Mouse (Mus musculus) midbrain, postnatal 0 days (tissue): ENCODE measurements around the gene Hist1h2ak. TPM values are rescaled to one million over a fixed set of nuclear protein-coding genes. Genes with fewer than 3 reads are reported as not detected.
"Not testable (repeated sequence)": the region's sequence is repeated elsewhere in the genome, so short reads cannot be mapped to it uniquely, and the experiment has no call there.

Source experiments
- ATAC-seq: fragments of 200-750 bp; cut with Nextera tagmentation; 2 replicates; pipeline ENCODE4 v1.8.0; 2017; ENCODE audit warnings: moderate number of reproducible peaks, mild to moderate bottlenecking, moderate TSS enrichment, moderate library complexity; ENCODE audit not compliant: low FRiP score
- DNase-seq: peaks from one replicate; pipeline ENCODE4 v3.0.0-alpha.2; 2015; ENCODE audit warnings: low spot score
- H3K27ac ChIP-seq: fragments of 300-500 bp; sonication (generic); 2 replicates; pipeline ENCODE4 v1.5.1; 2014; ENCODE audit warnings: low read depth, mild to moderate bottlenecking, low read length, mixed read lengths
- H3K27me3 ChIP-seq: fragments of 300-500 bp; sonication (generic); 2 replicates; pipeline ENCODE4 v1.6.1; 2014; ENCODE audit warnings: low read length, control low read depth, mixed read lengths; ENCODE audit not compliant: insufficient read depth
- H3K36me3 ChIP-seq: fragments of 300-500 bp; sonication (generic); 2 replicates; pipeline ENCODE4 v1.6.1; 2014; ENCODE audit warnings: low read length, control low read depth, mixed read lengths; ENCODE audit not compliant: insufficient read depth
- H3K4me1 ChIP-seq: fragments of 300-500 bp; sonication (generic); 2 replicates; pipeline ENCODE4 v1.6.1; 2014; ENCODE audit warnings: mild to moderate bottlenecking, control low read depth, antibody characterized with exemption, low read length, mixed read lengths; ENCODE audit not compliant: insufficient read depth
- H3K4me2 ChIP-seq: fragments of 300-500 bp; sonication (generic); 2 replicates; pipeline ENCODE4 v1.6.1; 2014; ENCODE audit warnings: low read depth, mild to moderate bottlenecking, low read length, mixed read lengths; ENCODE audit not compliant: poor library complexity, severe bottlenecking
- H3K4me3 ChIP-seq: fragments of 300-500 bp; sonication (generic); 2 replicates; pipeline ENCODE4 v1.5.1; 2014; ENCODE audit warnings: low read depth, mild to moderate bottlenecking, low read length, moderate library complexity
- H3K9ac ChIP-seq: fragments of 300-500 bp; sonication (generic); replicated peaks from 2 replicates; pipeline ENCODE4 v1.6.1; 2014; ENCODE audit warnings: mild to moderate bottlenecking, low read length, moderate library complexity, mixed read lengths; ENCODE audit not compliant: poor library complexity, severe bottlenecking
- H3K9me3 ChIP-seq: fragments of 300-500 bp; sonication (generic); 2 replicates; pipeline ENCODE4 v1.6.1; 2016; ENCODE audit warnings: low read length, control low read depth
- CTCF ChIP-seq: IDR thresholded peaks from 2 replicates; pipeline ENCODE4 v1.5.1; 2016; ENCODE audit warnings: antibody characterized with exemption, mild to moderate bottlenecking
- WGBS: fragments of 180-500 bp; shearing (Covaris S2); extraction: QIAGEN DNeasy Blood & Tissue Kit; methylation state at CpG from one replicate; pipeline ENCODE4 v1.1.7; 2014; 5-methylcytosine and 5-hydroxymethylcytosine counted together
- polyA plus RNA-seq: library from polyadenylated mRNA; unstranded; fragments of >200 nt; fragmentation: Nextera tagmentation; extraction: Ambion mirVana; gene quantifications from 2 replicates; pipeline ENCODE4 v1.2.1, GENCODE M21; 2015
- total RNA-seq: library from RNA; depleted of rRNA; stranded (reverse); fragments of >200 nt; gene quantifications from 2 replicates; pipeline ENCODE4 v1.2.3, GENCODE M21; 2014

Gene Hist1h2ak
- total and polyA plus RNA-seq, 2 experiments from 2014 or later = 4.6 to 276 TPM

- no peaks in the 10 kb centered on the region for H3K36me3 ChIP-seq
- no peak overlapping the region for H3K9ac ChIP-seq
- H3K4me3 ChIP-seq = no peak overlapping the region
- no peak overlapping the region for H3K27ac ChIP-seq
- no peaks in the 10 kb centered on the region for H3K9me3 ChIP-seq
- no peak overlapping the region for H3K4me2 ChIP-seq
- DNase-seq (no peak), ATAC-seq (no peak)
- no peaks in the 10 kb centered on the region for H3K27me3 ChIP-seq
- H3K4me1 ChIP-seq = no peaks in the 10 kb centered on the region
- TF ChIP-seq CTCF = no peak
Observed at GRCm38 (mm10) chr13:21751417-21751816, 2.2 kb downstream of the Hist1h2ak start.

- H3K4me2 ChIP-seq = peak within 1 kb of the TSS; percentile 58
- peak within 1 kb of the TSS; percentile 59 for H3K9ac ChIP-seq
- not testable (repeated sequence) for H3K36me3 ChIP-seq, H3K27me3 ChIP-seq, H3K9me3 ChIP-seq, H3K4me1 ChIP-seq
- under 1% methylated on average over 44 of the region's 56 CpGs for WGBS
- H3K4me3 ChIP-seq = peak within 1 kb of the TSS; percentile 44
- ATAC-seq (peak; percentile 79), DNase-seq (peak; percentile 91)
- peak within 1 kb of the TSS; percentile 48; the same call in 1 of the 2 replicates for H3K27ac ChIP-seq
Observed at GRCm38 (mm10) chr13:21750159-21751017, 3.2 kb downstream of the Hist1h2ak start, which contains the start of gene Hist1h4k. Hist1h4k (minus strand) TSS chr13:21750505.

- peak overlapping the region; percentile 58 for H3K4me2 ChIP-seq
- no peaks in the 10 kb centered on the region for H3K36me3 ChIP-seq
- 6% methylated on average over 5 of the region's 5 CpGs for WGBS
- DNase-seq = peak; percentile 39
- ATAC-seq = no peak
- no peak for TF ChIP-seq CTCF
- peak overlapping the region; percentile 48; the same call in 1 of the 2 replicates for H3K27ac ChIP-seq
- no peaks in the 10 kb centered on the region for H3K27me3 ChIP-seq
- no peaks in the 10 kb centered on the region for H3K9me3 ChIP-seq
- H3K4me1 ChIP-seq = no peaks in the 10 kb centered on the region
- peak overlapping the region; percentile 44 for H3K4me3 ChIP-seq
- H3K9ac ChIP-seq = peak overlapping the region; percentile 59
Observed at GRCm38 (mm10) chr13:21749387-21750158, 4.1 kb downstream of the Hist1h2ak start.

- H3K9ac ChIP-seq = no peak overlapping the region
- TF ChIP-seq CTCF = no peak
- no peaks in the 10 kb centered on the region for H3K36me3 ChIP-seq
- H3K4me2 ChIP-seq = no peak overlapping the region
- H3K4me1 ChIP-seq = no peaks in the 10 kb centered on the region
- H3K27ac ChIP-seq = no peak overlapping the region
- DNase-seq = no peak
- no peak for ATAC-seq
- WGBS = 88% methylated on average over 1 of the region's 1 CpGs
- no peaks in the 10 kb centered on the region for H3K27me3 ChIP-seq
- H3K9me3 ChIP-seq = no peaks in the 10 kb centered on the region
- H3K4me3 ChIP-seq = no peak overlapping the region
Observed at GRCm38 (mm10) chr13:21745006-21745405, 8.6 kb downstream of the Hist1h2ak start.

DNA sequence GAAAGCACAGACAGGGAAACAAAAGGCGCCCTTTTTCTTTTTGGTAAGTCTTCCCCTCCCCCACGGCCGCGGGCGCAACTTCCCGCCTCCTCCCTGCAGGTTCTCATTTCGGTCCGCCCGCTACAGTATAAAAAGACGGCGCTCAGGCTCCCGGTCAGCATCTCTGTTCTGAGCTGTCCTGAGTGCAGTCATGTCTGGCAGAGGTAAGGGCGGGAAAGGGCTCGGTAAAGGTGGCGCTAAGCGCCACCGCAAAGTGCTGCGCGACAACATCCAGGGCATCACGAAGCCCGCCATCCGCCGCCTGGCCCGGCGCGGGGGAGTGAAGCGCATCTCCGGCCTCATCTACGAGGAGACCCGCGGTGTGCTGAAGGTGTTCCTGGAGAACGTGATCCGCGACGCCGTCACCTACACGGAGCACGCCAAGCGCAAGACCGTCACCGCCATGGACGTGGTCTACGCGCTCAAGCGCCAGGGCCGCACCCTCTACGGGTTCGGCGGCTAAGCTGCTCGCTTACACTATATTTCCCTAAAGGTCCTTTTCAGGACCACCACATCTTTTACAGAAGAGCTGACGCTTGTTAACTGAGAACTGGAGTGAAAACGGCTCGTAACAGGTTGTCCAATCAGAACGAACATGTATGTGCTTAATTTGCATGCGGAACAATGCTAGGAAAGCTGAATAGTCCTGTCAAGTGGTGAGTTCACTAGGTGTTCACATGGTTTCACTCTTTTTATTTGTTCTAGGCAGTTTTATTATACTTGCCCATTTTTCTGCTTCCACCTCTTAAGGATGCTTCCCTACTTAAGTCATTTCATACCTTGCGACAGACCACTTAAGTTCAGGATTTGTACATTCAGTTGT, 18.5 kb downstream of the Hist1h2ak start, which contains the start of gene Hist1h4j:
TSS of gene Hist1h4j (plus strand) at position 159 of the 862 bp plus-strand sequence.
- peak within 1 kb of the TSS; percentile 67 for H3K4me2 ChIP-seq
- H3K9ac ChIP-seq = peak within 1 kb of the TSS; percentile 57
- DNase-seq (peak; percentile 88), ATAC-seq (peak; percentile 88)
- H3K4me3 ChIP-seq = peak within 1 kb of the TSS; percentile 46
- not testable (repeated sequence) for H3K36me3 ChIP-seq, H3K9me3 ChIP-seq, H3K4me1 ChIP-seq, H3K27me3 ChIP-seq
- H3K27ac ChIP-seq = peak within 1 kb of the TSS; percentile 81
- under 1% methylated on average over 40 of the region's 56 CpGs for WGBS
